In the genomic region with DNA sequence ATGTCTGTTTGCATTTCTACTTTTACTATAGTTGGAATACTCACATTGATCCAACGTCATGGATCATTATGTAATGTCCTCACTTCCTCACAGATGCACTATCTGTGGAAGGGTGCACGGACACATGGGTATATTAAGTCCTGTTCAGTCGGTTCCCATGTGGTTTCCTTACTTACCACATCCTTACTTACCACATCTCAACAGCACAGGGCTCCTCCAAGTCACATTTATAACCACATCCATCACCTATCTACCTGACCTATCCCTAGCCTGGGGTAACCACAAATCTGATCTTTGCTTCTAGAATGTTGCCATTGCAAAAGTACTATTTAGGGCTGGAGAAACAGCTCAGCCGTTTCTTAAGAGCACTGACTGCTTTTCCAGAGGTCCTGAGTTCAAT, we compare ENCODE assay signal across 29 mouse cellular contexts. TPM values are rescaled to one million over a fixed set of nuclear protein-coding genes. Genes with fewer than 3 reads are reported as not detected.
DNase-seq lines count a peak whose midpoint lies in the region; ATAC-seq lines count a peak whose summit lies in the region.
"Had no signal": no experiment of that assay in that cellular context is flagged by ENCODE, and none has a peak within 500 bp of the region (broad histone marks: within the 10 kb centered on the region; RNA-seq: fewer than 3 reads in every experiment).

No protein-coding gene starts in this region.

- H3K4me3 ChIP-seq in hindbrain, embryonic 11.5 days (ENCODE audit: low read depth, low read length), result no peak overlapping the region
- H3K4me3 ChIP-seq: forebrain, embryonic 10.5 days; forebrain, embryonic 13.5 days; heart, embryonic 12.5 days; heart, embryonic 15.5 days; hindbrain, embryonic 12.5 days; hindbrain, embryonic 15.5 days had no signal

- H3K27ac ChIP-seq in hindbrain, embryonic 11.5 days (ENCODE audit: low read depth, low read length), result no peak overlapping the region
- H3K27ac ChIP-seq: forebrain, embryonic 10.5 days; forebrain, embryonic 13.5 days; heart, embryonic 15.5 days; hindbrain, embryonic 12.5 days; hindbrain, embryonic 15.5 days had no signal

- peak; percentile 85 for ATAC-seq in common myeloid progenitor, adult 5-6 weeks (replicated peaks; ENCODE audit: low read depth, poor library complexity, severe bottlenecking)
- ATAC-seq in monocyte, adult 5-6 weeks (replicated peaks; ENCODE audit: insufficient number of reproducible peaks, low FRiP score, low TSS enrichment, poor library complexity, severe bottlenecking), result peak; percentile 37
- no peak for ATAC-seq in hindbrain, embryonic 11.5 days (ENCODE audit: low FRiP score)
- ATAC-seq: forebrain, embryonic 13.5 days; forebrain, embryonic 16.5 days; intestine, embryonic 16.5 days; Patski had no signal

- no peaks in the 10 kb centered on the region for H3K36me3 ChIP-seq in hindbrain, embryonic 11.5 days (ENCODE audit: control insufficient read depth, insufficient read depth, low read length)
- H3K36me3 ChIP-seq: forebrain, embryonic 10.5 days; G1E; heart, embryonic 12.5 days; heart, embryonic 15.5 days; hindbrain, embryonic 12.5 days; hindbrain, embryonic 15.5 days had no signal

- no peaks in the 10 kb centered on the region for H3K4me1 ChIP-seq in hindbrain, embryonic 11.5 days (replicated peaks; ENCODE audit: control insufficient read depth, insufficient read depth, low read length)

- no peaks in the 10 kb centered on the region for H3K27me3 ChIP-seq in hindbrain, embryonic 11.5 days (ENCODE audit: control insufficient read depth, insufficient read depth, low read length)
- H3K27me3 ChIP-seq: CH12.LX; forebrain, embryonic 13.5 days; heart, embryonic 12.5 days; heart, embryonic 15.5 days; hindbrain, embryonic 12.5 days; hindbrain, embryonic 15.5 days; Patski had no signal

- 75% methylated on average over 4 of the region's 4 CpGs for WGBS in hindbrain, embryonic 11.5 days

- H3K9me3 ChIP-seq in hindbrain, embryonic 11.5 days (ENCODE audit: control insufficient read depth, low read length), result no peaks in the 10 kb centered on the region
- H3K9me3 ChIP-seq: forebrain, embryonic 10.5 days; forebrain, embryonic 13.5 days; G1E; heart, embryonic 12.5 days; heart, embryonic 15.5 days; hindbrain, embryonic 12.5 days; hindbrain, embryonic 15.5 days had no signal

- no peak overlapping the region for H3K9ac ChIP-seq in hindbrain, embryonic 11.5 days (ENCODE audit: low read depth, low read length)
- H3K9ac ChIP-seq: forebrain, embryonic 13.5 days; heart, embryonic 12.5 days; heart, embryonic 15.5 days; hindbrain, embryonic 12.5 days; hindbrain, embryonic 15.5 days had no signal

- no peak overlapping the region for H3K4me2 ChIP-seq in hindbrain, embryonic 11.5 days (replicated peaks; ENCODE audit: low read depth, low read length)
- H3K4me2 ChIP-seq: forebrain, embryonic 13.5 days; heart, embryonic 12.5 days; heart, embryonic 15.5 days; hindbrain, embryonic 12.5 days; hindbrain, embryonic 15.5 days had no signal

- peak; percentile 93 for DNase-seq in 416B (ENCODE audit: low read depth)
- peak; percentile 53 for DNase-seq in induced T-regulatory cell, adult 2 months (ENCODE audit: low read depth)
- DNase-seq in right cerebral cortex, postnatal 14 days, result no peak
- no peak for DNase-seq in kidney, adult 11 months
- DNase-seq in hindbrain, embryonic 11.5 days (ENCODE audit: low spot score), result no peak
- DNase-seq: adrenal gland, adult 2 months; adrenal gland, postnatal 14 days; cerebellum, adult 11-12 months; cerebellum, adult 8-10 months; cerebellum, postnatal 10 days; cerebellum, postnatal 36 days; gastrocnemius, postnatal 10 days; gastrocnemius, postnatal 36 days; heart, adult 11 months; heart, postnatal 10 days; heart, postnatal 36 days had no signal

RNA-seq across cellular contexts. Expression of a gene that starts 1.6 kb away (rescaled TPM):
- total RNA-seq in common myeloid progenitor, adult 5-6 weeks (2017), result 1.2 and 2.1 TPM in 2 replicates
- 180 to 306 TPM (median 249 TPM) in 3 replicates for total RNA-seq in monocyte, adult 5-6 weeks (2017)
- polyA plus RNA-seq in hindbrain, embryonic 11.5 days (2014; fragmentation: Nextera tagmentation; extraction: Ambion mirVana), result 1.3 and 1.4 TPM in 2 replicates
- polyA plus RNA-seq: G1E had no signal

RNA-seq across cellular contexts. Expression of a gene that starts 11.5 kb away (rescaled TPM):
- total RNA-seq in common myeloid progenitor, adult 5-6 weeks (2017), result not detected in 2 replicates
- total RNA-seq in monocyte, adult 5-6 weeks (2017), result 0.29 to 3.3 TPM (median 0.96 TPM) in 3 replicates
- polyA plus RNA-seq in hindbrain, embryonic 11.5 days (2014; fragmentation: Nextera tagmentation; extraction: Ambion mirVana), result 1.1 TPM in 2 replicates
- polyA plus RNA-seq: G1E had no signal

RNA-seq across cellular contexts. Expression of a gene that starts 17.9 kb away (rescaled TPM):
- 31.6 and 48.0 TPM in 2 replicates for total RNA-seq in common myeloid progenitor, adult 5-6 weeks (2017)
- total RNA-seq in monocyte, adult 5-6 weeks (2017), result 31.8 to 64.2 TPM (median 34.4 TPM) in 3 replicates
- polyA plus RNA-seq in hindbrain, embryonic 11.5 days (2014; fragmentation: Nextera tagmentation; extraction: Ambion mirVana), result 36.3 and 42.0 TPM in 2 replicates

RNA-seq across cellular contexts. Expression of a gene that starts 35.8 kb away (rescaled TPM):
- total RNA-seq in common myeloid progenitor, adult 5-6 weeks (2017), result 0.05 TPM in 1 of 2 replicates, not detected in the other
- 0.87 to 1.9 TPM in 2 of 3 replicates, not detected in the other for total RNA-seq in monocyte, adult 5-6 weeks (2017)
- 0.11 and 0.13 TPM in 2 replicates for polyA plus RNA-seq in hindbrain, embryonic 11.5 days (2014; fragmentation: Nextera tagmentation; extraction: Ambion mirVana)
- total RNA-seq: gastrocnemius, postnatal 36 days had no signal

Comparison
In these comparisons a context has a peak if more than half of its experiments do, and no peak if none do; other contexts are left out.
1. DNase-seq: peak in 416B (single experiment) and induced T-regulatory cell, adult 2 months (single experiment); none in right cerebral cortex, postnatal 14 days (single experiment), kidney, adult 11 months (single experiment) and hindbrain, embryonic 11.5 days (single experiment).
2. RNA of a gene that starts 1.6 kb away (total RNA-seq): 180 to 306 TPM in monocyte, adult 5-6 weeks; 1.2 to 2.1 TPM in common myeloid progenitor, adult 5-6 weeks; every median in the first group is over 10 times any median in the second.